Mouse (Mus musculus): ENCODE results near the gene Ranbp3l. TPM values are rescaled to one million over a fixed set of nuclear protein-coding genes. Genes with fewer than 3 reads are reported as not detected.
"Not testable (repeated sequence)": the region's sequence is repeated elsewhere in the genome, so short reads cannot be mapped to it uniquely, and the experiment has no call there.

Ranbp3l gene
- polyA plus RNA-seq, 1 experiment from 2014 or later = 0.41 TPM

DNA sequence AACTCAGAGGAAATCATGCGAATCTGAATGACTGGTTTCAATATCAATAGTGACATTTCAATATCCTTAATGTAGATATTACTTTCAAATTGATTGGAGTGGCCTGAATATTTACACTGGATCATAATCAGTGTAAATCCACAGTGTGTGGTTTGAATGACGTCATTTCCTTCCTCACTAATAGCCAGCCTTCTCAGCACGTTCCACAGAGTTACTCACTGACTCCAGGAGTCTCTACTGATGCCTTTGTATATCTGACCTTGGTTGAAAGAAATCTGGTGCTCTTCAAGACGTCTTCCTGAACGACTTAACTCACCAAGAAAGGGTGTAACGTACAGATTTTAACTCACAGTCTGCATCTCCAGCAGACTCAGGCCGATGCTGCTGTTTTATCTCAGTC is 27.7 kb downstream of the Ranbp3l start:
- ATAC-seq (ENCODE audit: low FRiP score, low TSS enrichment) (no peak), DNase-seq (ENCODE audit: low spot score) (no peak)
- TF ChIP-seq EP300 (optimal IDR thresholded peaks at IDR 0.05) (no peak), CTCF (IDR thresholded peaks at IDR 0.05; ENCODE audit: low read depth) (no peak)
- Histone ChIP-seq H3K4me3 (ENCODE audit: low read depth, low read length) (no peak overlapping the region), H3K4me2 (replicated peaks; ENCODE audit: low read depth) (no peak overlapping the region), H3K36me3 (ENCODE audit: control insufficient read depth, insufficient read depth, low read length) (no peaks in the 10 kb centered on the region), H3K27me3 (ENCODE audit: control insufficient read depth, insufficient read depth, low read length) (no peaks in the 10 kb centered on the region), H3K9ac (ENCODE audit: low read length) (no peak overlapping the region), H3K27ac (replicated peaks) (no peak overlapping the region), H3K9me3 (ENCODE audit: control insufficient read depth, low read length) (no peaks in the 10 kb centered on the region), H3K4me1 (replicated peaks; ENCODE audit: control insufficient read depth, insufficient read depth) (no peaks in the 10 kb centered on the region)
- WGBS = 39% methylated on average over 7 of the region's 7 CpGs

DNA sequence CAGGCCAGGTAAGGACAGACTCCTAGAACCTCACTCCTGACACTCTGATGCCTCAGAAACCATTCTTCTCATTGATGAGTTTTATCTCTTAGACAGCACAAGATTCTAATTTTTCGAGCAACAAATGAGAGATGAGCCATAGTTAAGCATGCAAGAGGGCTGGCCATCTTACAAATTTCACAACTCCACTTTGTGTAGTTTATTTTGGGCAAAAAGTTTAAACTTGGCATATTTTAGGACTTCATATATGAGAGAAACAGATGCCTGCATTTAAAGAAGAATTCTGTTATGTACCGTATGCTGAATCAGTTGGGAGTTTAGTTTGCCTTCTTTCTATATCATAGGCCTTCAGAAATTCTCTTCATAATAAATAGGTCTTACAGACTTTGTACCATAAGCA is 35.0 kb downstream of the Ranbp3l start:
- DNase-seq (ENCODE audit: low spot score) (no peak), ATAC-seq (ENCODE audit: low FRiP score, low TSS enrichment) (no peak)
- Histone ChIP-seq H3K27ac (replicated peaks) (no peak overlapping the region), H3K36me3 (ENCODE audit: control insufficient read depth, insufficient read depth, low read length) (no peaks in the 10 kb centered on the region), H3K4me3 (ENCODE audit: low read depth, low read length) (no peak overlapping the region), H3K4me2 (replicated peaks; ENCODE audit: low read depth) (no peak overlapping the region), H3K9me3 (ENCODE audit: control insufficient read depth, low read length) (no peaks in the 10 kb centered on the region), H3K9ac (ENCODE audit: low read length) (no peak overlapping the region), H3K4me1 (replicated peaks; ENCODE audit: control insufficient read depth, insufficient read depth) (no peaks in the 10 kb centered on the region), H3K27me3 (ENCODE audit: control insufficient read depth, insufficient read depth, low read length) (no peaks in the 10 kb centered on the region)
- no peak for TF ChIP-seq CTCF (IDR thresholded peaks at IDR 0.05; ENCODE audit: low read depth)
- WGBS = 85% methylated on average over 2 of the region's 2 CpGs

DNA sequence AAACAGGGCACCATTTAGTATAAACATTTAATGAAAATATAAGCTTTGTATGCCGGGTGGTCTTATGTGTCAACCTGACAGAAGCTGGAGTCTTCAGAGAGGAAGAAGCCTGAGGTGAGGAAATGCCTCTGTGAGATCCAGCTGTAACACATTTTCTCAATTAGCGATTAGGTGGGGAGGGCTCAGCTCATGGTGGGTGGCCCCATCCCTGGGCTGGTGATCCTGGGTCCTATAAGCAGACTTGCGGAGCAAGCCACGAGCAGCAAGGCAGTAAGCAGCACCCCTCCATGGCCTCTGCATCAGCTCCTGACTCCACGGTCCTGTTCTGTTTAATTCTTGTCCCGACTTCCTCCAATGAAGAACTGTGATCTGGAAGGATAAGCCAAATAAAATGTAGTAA is 41.4 kb downstream of the Ranbp3l start:
- no peak for DNase-seq (ENCODE audit: low spot score)
- ATAC-seq (ENCODE audit: low FRiP score, low TSS enrichment) = no peak
- Histone ChIP-seq H3K36me3 (ENCODE audit: control insufficient read depth, insufficient read depth, low read length) (no peaks in the 10 kb centered on the region), H3K9ac (ENCODE audit: low read length) (no peak overlapping the region), H3K27me3 (ENCODE audit: control insufficient read depth, insufficient read depth, low read length) (no peaks in the 10 kb centered on the region), H3K9me3 (ENCODE audit: control insufficient read depth, low read length) (no peaks in the 10 kb centered on the region), H3K4me2 (replicated peaks; ENCODE audit: low read depth) (no peak overlapping the region), H3K4me1 (replicated peaks; ENCODE audit: control insufficient read depth, insufficient read depth) (no peaks in the 10 kb centered on the region), H3K4me3 (ENCODE audit: low read depth, low read length) (no peak overlapping the region), H3K27ac (replicated peaks) (no peak overlapping the region)
- WGBS = 55% methylated on average over 6 of the region's 6 CpGs
- TF ChIP-seq EP300 (optimal IDR thresholded peaks at IDR 0.05) (no peak), CTCF (IDR thresholded peaks at IDR 0.05; ENCODE audit: low read depth) (no peak)

- Histone ChIP-seq H3K36me3 (ENCODE audit: control insufficient read depth, insufficient read depth, low read length) (no peaks in the 10 kb centered on the region), H3K4me2 (replicated peaks; ENCODE audit: low read depth) (no peak overlapping the region), H3K4me3 (ENCODE audit: low read depth, low read length) (no peak overlapping the region), H3K9me3 (ENCODE audit: control insufficient read depth, low read length) (peaks cover 4% of the 10 kb centered on the region; the same call in 1 of the 2 replicates), H3K27me3 (ENCODE audit: control insufficient read depth, insufficient read depth, low read length) (no peaks in the 10 kb centered on the region), H3K4me1 (replicated peaks; ENCODE audit: control insufficient read depth, insufficient read depth) (no peaks in the 10 kb centered on the region), H3K27ac (replicated peaks) (no peak overlapping the region), H3K9ac (ENCODE audit: low read length) (no peak overlapping the region)
- DNase-seq (ENCODE audit: low spot score) (no peak), ATAC-seq (ENCODE audit: low FRiP score, low TSS enrichment) (0 out of 2 replicates have a peak, but pooled peaks have one; percentile 47)
- WGBS = 42% methylated on average over 2 of the region's 2 CpGs
- no peak for TF ChIP-seq CTCF (IDR thresholded peaks at IDR 0.05; ENCODE audit: low read depth)
- TF ChIP-seq EP300 (optimal IDR thresholded peaks at IDR 0.05) = no peak
Measured at GRCm38 (mm10) chr15:9014541-9014940, 46.8 kb downstream of the Ranbp3l start.

DNA sequence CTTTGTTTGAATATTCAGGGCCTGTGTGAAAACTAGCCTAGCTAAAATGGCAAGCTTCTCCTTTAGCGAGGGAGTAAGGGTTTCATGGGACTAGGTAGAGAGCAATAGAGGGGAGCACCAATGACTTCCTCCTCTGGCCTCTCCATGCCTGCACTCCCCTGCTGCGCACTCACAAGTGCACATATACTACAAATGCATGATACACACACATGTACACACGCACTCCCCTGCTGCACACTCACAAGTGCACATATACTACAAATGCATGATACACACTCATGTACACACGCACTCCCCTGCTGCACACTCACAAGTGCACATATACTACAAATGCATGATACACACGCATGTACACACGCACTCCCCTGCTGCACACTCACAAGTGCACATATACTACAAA is 47.7 kb downstream of the Ranbp3l start:
- DNase-seq (ENCODE audit: low spot score); H3K4me2 ChIP-seq (replicated peaks; ENCODE audit: low read depth); ATAC-seq (ENCODE audit: low FRiP score, low TSS enrichment); H3K27ac ChIP-seq (replicated peaks); H3K9ac ChIP-seq (ENCODE audit: low read length); H3K4me3 ChIP-seq (ENCODE audit: low read depth, low read length); H3K9me3 ChIP-seq (ENCODE audit: control insufficient read depth, low read length); H3K4me1 ChIP-seq (replicated peaks; ENCODE audit: control insufficient read depth, insufficient read depth); H3K36me3 ChIP-seq (ENCODE audit: control insufficient read depth, insufficient read depth, low read length); H3K27me3 ChIP-seq (ENCODE audit: control insufficient read depth, insufficient read depth, low read length): not testable (repeated sequence)
- 86% methylated on average over 6 of the region's 6 CpGs for WGBS

GRCm38 (mm10) chr15:9055704-9056103 is 88.0 kb downstream of the Ranbp3l start:
- no peaks in the 10 kb centered on the region for H3K36me3 ChIP-seq (ENCODE audit: control insufficient read depth, insufficient read depth, low read length)
- TF ChIP-seq EP300 (optimal IDR thresholded peaks at IDR 0.05) (no peak), CTCF (IDR thresholded peaks at IDR 0.05; ENCODE audit: low read depth) (peak; percentile 46)
- no peak overlapping the region for H3K4me3 ChIP-seq (ENCODE audit: low read depth, low read length)
- H3K9me3 ChIP-seq (ENCODE audit: control insufficient read depth, low read length) = no peaks in the 10 kb centered on the region
- no peaks in the 10 kb centered on the region for H3K27me3 ChIP-seq (ENCODE audit: control insufficient read depth, insufficient read depth, low read length)
- no peak overlapping the region for H3K4me2 ChIP-seq (replicated peaks; ENCODE audit: low read depth)
- DNase-seq (ENCODE audit: low spot score) (no peak), ATAC-seq (ENCODE audit: low FRiP score, low TSS enrichment) (no peak)
- H3K27ac ChIP-seq (replicated peaks) = no peak overlapping the region
- H3K9ac ChIP-seq (ENCODE audit: low read length) = no peak overlapping the region
- no peaks in the 10 kb centered on the region for H3K4me1 ChIP-seq (replicated peaks; ENCODE audit: control insufficient read depth, insufficient read depth)
